Mouse (Mus musculus) NIH3T3 (cell line): Measurements from ENCODE around the gene Gm11937.
A peak's percentile ranks its signal among the peaks of the same experiment; 100 is the strongest.
"Not testable (repeated sequence)": the region's sequence is repeated elsewhere in the genome, so short reads cannot be mapped to it uniquely, and the experiment has no call there.

Experiments
- DNase-seq: peaks from one replicate; pipeline ENCODE4 v3.0.0-alpha.2; 2012; ENCODE audit warnings: low read depth

The Gm11937 gene

GRCm38 (mm10) chr11:99610089-99610488 is at the start of gene Gm11937:
Gene Gm11937, minus strand, starts transcription at chr11:99610189.
- DNase-seq = not testable (repeated sequence)

GRCm38 (mm10) chr11:99659256-99659655 is 49.3 kb upstream of the Gm11937 start:
- DNase-seq = peak; percentile 72

DNA sequence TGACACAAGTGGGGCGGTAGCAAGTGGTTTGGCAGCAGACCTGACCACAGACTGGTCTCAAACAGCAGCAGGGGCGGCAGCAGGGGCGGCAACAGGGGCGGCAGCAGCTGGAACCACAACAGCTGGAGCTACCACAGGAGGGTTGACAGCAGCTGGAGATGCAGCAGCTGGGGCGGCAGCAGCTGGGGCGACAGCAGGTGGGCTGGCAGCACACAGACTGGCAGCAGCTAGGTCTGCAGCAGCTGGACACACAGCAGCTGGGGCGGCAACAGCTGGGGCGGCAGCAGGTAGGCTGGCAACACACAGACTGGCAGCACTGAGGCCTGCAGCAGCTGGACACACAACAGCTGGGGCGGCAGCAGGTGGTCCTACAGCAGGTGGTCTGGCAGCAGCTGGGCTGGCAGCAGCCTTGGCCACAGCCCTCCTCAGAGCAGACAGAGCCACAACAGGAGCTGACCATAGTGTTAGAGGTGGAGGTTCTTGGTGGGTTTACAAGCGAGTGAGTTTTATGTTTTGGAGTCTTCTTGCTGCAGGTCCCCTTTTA is 48.5 kb upstream of the Gm11937 start, which contains the start of gene Gm11563:
TSS of gene Gm11563 (minus strand) at position 494 of the 544 bp plus-strand sequence.
- DNase-seq = not testable (repeated sequence)

DNA sequence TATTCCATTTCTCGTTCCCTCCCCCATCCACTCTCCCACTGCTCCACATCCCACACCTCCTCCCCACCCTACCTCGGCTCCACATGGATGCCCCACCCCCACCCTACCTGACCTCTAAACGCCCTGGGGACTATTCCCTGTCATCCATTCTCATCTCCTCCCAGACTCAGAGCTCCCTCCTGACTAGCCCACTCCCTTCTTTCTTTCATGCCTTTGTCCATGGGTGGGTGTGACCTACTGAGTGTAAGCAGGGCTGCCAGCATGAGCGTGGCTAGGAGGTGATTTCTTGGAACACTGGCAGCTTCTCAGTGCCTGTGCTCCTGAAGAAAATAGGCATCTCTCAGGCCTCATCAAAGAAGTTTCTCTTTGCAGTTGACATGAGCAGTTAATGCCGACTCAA is 47.1 kb upstream of the Gm11937 start:
- no peak for DNase-seq

GRCm38 (mm10) chr11:99650136-99650535 is 40.1 kb upstream of the Gm11937 start, which contains the start of gene Gm11555:
Gene Gm11555, minus strand, starts transcription at chr11:99650236.
- no peak for DNase-seq

DNA sequence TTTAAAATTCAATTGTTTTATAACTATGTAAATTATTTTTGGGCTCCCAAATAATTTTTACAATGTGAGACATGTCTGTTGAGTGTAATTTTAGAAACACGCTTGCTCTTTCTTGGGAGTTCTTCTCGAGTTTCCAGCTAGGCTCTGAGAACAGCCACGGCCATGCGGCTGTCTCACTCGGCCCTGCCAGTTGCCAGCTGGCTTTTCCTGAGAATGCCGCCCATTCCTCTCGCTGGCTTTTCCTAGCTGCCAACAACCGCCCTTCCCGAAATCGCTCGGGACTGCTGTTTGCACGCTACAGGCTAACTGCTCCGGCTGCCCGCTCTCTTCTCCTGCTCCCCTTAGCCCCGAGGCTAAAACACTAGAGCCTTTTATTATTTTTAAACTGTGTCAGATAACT is 36.5 kb upstream of the Gm11937 start:
- no peak for DNase-seq

- DNase-seq = peak; percentile 40
Observed at GRCm38 (mm10) chr11:99644351-99644750, 34.4 kb upstream of the Gm11937 start.

GRCm38 (mm10) chr11:99643635-99644139 is 33.7 kb upstream of the Gm11937 start, which contains the start of gene Krtap4-7:
Gene Krtap4-7, minus strand, starts transcription at chr11:99644089.
- DNase-seq = not testable (repeated sequence)

DNA sequence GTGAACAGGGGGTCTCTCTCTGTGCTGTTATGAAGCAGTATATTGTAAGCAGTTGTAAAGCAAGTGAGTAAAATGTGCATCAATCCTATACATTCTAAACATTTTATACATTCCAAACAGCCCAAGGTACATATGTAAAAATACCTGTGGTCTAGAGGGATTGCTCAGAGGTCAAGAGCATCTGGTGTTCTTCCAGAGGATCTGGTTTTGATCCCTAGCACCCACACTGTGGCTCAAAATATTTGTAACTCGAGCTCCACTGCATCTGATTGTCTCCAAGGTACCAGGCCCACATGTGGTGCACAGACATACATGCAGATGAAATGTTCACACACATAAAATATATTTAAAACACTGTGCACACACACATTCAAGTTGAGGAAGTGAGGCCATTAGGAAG is 30.9 kb upstream of the Gm11937 start:
- peak; percentile 75 for DNase-seq

GRCm38 (mm10) chr11:99637086-99637485 is 27.1 kb upstream of the Gm11937 start:
- peak; percentile 15 for DNase-seq

DNA sequence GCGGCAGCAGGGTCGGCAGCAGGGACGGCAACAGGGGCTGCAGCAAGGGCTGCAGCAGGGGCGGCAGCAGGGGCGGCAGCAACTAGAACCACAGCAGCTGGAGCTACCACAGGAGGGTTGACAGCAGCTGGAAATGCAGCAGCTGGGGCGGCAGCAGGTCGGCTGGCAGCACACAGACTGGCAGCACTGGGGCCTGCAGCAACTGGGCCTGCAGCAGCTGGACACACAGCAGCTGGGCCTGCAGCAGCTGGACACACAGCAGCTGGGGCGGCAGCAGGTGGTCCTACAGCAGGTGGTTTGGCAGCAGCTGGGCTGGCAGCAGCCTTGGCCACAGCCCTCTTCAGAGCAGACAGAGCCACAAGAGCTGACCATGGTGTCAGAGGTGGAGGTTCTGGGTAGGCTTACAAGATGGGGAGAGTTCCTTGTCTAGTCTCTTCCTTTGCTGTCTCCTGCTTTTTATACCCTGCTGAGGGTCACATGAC is 24.7 kb upstream of the Gm11937 start, which contains the start of gene Krtap4-2:
TSS of gene Krtap4-2 (minus strand) at position 432 of the 482 bp plus-strand sequence.
- DNase-seq = no peak

- no peak for DNase-seq
Observed at GRCm38 (mm10) chr11:99633293-99633692, 23.3 kb upstream of the Gm11937 start.

DNA sequence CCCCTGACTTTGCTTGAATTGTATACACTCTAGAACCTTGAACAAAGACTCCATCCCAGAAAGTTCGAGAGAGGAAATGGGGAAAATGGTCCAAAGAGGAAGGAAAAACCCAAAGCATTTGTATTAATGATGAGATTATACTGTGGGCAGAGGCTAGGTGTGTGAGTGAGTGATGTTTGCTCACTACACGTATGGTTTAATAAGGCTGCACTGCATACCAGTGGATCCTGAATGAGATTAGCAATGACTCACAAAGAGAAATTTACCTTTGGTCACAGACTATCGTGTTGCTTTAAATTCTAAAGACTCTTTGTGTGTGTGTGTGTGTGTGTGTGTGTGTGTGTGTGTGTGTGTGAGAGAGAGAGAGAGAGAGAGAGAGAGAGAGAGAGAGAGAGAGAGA is 20.9 kb upstream of the Gm11937 start:
- DNase-seq = no peak

GRCm38 (mm10) chr11:99628138-99628537 is 18.1 kb upstream of the Gm11937 start, which contains the start of gene Krtap4-1:
Gene Krtap4-1, minus strand, starts transcription at chr11:99628238.
- no peak for DNase-seq

DNA sequence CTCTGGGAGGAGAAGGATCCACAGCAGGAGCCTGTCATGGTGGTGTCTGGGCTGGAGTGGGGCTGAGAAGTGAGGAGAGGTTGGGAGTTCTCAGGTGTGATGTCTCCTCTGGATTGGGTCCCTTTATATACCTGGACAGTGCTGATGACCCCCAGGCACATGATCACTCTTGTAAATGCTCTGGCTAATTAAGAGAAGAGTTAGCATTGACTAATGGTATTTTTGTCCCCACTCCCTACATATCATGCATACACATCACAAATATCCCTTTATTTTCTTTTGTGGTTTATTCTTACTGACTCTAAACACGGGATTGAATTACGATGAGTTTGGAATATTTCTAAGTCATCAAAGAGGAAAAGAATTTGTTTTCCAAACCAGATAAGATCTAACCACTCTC is 10.3 kb upstream of the Gm11937 start, which contains the start of gene Gm11562:
TSS of gene Gm11562 (minus strand) at position 101 of the 400 bp plus-strand sequence.
- no peak for DNase-seq

DNA sequence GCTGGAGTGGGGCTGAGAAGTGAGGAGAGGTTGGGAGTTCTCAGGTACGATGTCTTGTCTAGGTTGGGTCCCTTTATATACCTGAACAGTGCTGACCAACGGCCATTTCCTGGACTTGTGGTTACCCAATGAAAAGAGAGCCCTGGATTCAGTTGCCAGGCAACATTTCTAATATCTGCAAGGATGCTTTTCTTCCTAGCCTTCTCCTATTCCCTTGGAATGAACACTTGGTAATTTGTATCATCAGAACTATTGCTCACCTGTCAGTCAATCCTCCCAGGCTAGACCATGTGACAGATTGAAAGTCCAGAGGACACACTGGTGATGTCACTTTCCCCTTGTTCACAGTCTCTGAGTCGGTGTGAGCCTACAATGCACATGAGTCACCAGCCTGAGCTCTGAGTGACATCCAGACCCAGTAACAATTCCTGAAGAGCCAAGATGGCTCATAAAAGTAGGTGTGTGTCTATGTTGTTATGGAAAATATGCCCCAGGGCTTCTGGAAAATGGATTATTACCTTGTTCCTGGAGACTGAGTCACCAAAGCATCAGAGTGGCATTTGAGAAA is 4.9 kb upstream of the Gm11937 start, which contains the start of gene Krtap2-4:
TSS of gene Krtap2-4 (minus strand) at position 51 of the 568 bp plus-strand sequence.
- no peak for DNase-seq

DNA sequence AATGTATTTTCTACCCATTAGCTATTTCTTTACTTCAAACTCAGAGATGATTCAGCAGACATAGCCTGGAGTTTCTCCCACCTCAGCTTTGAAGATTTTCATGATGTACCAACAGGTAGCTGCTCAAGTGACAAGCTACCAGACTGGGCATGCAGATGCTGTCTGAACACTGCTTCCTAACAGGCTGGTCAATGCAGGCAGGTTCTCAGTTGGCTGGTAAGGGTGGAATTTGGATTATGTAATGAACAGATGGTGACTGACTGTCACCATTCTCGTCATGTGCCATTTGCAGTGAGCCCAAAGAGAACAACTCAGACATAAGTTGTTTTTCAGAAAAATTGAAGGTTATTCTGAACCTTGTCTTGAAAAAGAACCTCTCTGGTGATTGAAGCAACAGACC is 863 bp downstream of the Gm11937 start:
- DNase-seq = no peak

- DNase-seq = not testable (repeated sequence)
Observed at GRCm38 (mm10) chr11:99603208-99603607, 6.8 kb downstream of the Gm11937 start, which contains the start of gene Gm11938. Gene Gm11938, minus strand, starts transcription at chr11:99603308.

DNA sequence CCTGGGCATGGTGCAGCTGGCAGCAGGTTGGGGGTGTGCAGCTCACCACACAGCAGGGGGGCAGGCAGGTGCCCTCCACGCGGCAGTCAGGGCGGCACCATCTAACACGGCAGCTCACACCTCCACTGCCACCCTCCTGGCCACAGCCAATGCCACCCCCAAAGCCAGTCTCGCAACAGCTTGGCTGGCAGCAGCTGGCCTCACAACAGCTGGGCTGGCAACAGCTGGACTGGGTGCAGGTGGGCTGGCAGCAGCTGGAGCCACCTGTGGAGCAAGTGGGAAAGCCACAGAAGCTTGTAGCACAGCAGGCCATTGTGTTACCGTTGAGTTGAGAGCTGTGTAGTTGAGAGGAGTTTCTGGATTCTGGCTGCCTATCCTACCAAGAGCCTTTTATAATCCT is 12.2 kb downstream of the Gm11937 start, which contains the start of gene Krtap9-3:
TSS of gene Krtap9-3 (minus strand) at position 364 of the 400 bp plus-strand sequence.
- DNase-seq = not testable (repeated sequence)

DNA sequence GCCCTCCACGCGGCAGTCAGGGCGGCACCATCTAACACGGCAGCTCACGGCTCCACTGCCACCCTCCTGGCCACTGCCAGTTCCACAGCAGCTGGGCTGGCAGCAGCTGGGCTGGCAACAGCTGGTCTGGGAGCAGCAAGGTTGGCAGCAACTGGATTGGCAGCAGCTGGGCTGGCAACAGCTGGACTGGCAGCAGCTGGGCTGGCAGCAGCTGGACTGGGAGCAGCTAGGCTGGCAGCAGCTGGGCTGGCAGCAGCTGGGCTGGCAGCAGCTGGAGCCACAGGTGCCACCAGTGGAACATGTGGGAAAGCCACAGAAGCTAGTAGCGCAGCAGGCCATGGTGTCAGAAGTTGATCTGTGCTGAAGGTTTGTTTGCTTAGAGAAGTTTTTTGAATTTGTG is 19.0 kb downstream of the Gm11937 start, which contains the start of gene Krtap1-3:
TSS of gene Krtap1-3 (minus strand) at position 359 of the 400 bp plus-strand sequence.
- no peak for DNase-seq

GRCm38 (mm10) chr11:99585096-99585495 is 24.9 kb downstream of the Gm11937 start:
- no peak for DNase-seq

- no peak for DNase-seq
Observed at GRCm38 (mm10) chr11:99583245-99583704, 26.7 kb downstream of the Gm11937 start, which contains the start of gene Krtap1-4. Gene Krtap1-4, minus strand, starts transcription at chr11:99583654.
